Mouse (Mus musculus) heart, postnatal 36 days (tissue): Measurements from ENCODE around the gene Arl5b. TPM values are rescaled to one million over a fixed set of nuclear protein-coding genes. Genes with fewer than 3 reads are reported as not detected.

Experiments used
- DNase-seq, 2 experiments: peaks; one replicate each; pipeline ENCODE4 v3.0.0; 2021 to 2022
- intact Hi-C: fragments of 180-260 bp; cut with DNase I; formaldehyde crosslinking; loops from one replicate; pipeline ENCODE4 v1.15.1; 2025
- total RNA-seq, 2 experiments: library from RNA; stranded (reverse); gene quantifications; 2 replicates each; pipeline ENCODE4 v1.2.3; 2021

Gene Arl5b
- total RNA-seq, 2 experiments from 2014 or later, result 25.8 to 27.8 TPM

GRCm38 (mm10) chr2:15111290-15111689, 62.1 kb downstream of the Arl5b start:
- no peak for DNase-seq
- intact Hi-C loops, result no loop called here

- intact Hi-C loops, result no loop called here
- DNase-seq, result no peak
Observed at GRCm38 (mm10) chr2:15111808-15112440, 62.7 kb downstream of the Arl5b start.

DNA sequence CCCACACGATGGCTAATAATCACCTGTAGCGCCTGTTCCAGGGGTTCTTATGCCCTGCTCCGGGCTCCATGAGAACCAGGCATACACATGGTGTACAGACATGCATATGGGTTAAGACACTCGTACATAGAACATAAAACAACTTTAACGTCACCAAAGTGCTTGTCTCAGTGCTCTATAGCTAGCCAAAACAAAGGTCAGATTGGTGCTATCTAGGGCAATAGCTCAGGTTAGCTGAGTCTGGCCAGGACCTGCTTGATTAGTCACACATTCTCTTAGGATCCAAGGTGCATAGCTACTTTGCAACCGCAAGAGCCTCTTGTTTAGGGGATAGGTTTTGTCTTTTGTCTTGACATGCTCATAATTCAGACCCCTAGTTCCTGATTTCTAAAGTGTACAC, 63.5 kb downstream of the Arl5b start:
- no peak for DNase-seq
- intact Hi-C loops, result no loop called here

DNA sequence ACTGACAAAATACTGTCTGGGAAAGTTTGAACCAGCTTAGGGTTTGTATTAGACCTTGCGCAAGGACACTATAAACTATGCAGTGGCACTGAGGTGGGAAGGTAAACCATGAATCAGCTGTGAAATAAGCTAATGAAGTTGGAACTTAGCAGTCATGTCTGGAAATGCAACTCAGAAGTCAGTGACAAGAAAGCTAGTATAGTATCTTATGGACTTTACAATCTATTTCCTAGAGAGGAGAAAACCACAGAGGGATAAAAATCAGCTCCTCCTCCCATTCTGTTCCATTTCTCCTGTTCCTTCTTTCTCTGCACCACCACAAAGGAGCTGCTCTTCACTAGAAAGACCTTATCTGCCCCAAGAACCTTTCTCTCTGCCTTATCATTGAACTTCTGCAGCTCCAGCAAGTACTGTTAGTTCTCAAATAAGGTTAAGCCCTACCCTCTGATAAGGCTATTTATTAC, 72.1 kb downstream of the Arl5b start:
- no peak for DNase-seq
- intact Hi-C loops, result no loop called here

Other genes starting within 250 kb of the Arl5b start
- gene Nsun6, start 5.7 kb downstream of the Arl5b start, total RNA-seq, result 1 to 10 TPM; 5.5 to 6.5 TPM